Mouse (Mus musculus) left cerebral cortex, adult 2 months (tissue): ENCODE data around the gene Matk. TPM values are rescaled to one million over a fixed set of nuclear protein-coding genes. Genes with fewer than 3 reads are reported as not detected.
"Not testable (repeated sequence)": the region's sequence is repeated elsewhere in the genome, so short reads cannot be mapped to it uniquely, and the experiment has no call there.

Experiments used
- DNase-seq, 2 experiments: peaks; one replicate each; pipeline ENCODE4 v3.0.0; 2021 to 2022; ENCODE audit warnings: low spot score in 2 of 2, mixed read lengths in 1 of 2; ENCODE audit errors: extremely low spot score in 1 of 2
- H3K27ac ChIP-seq: fragments of 200-600 bp; 2 replicates; pipeline ENCODE4 v1.8.1; 2022
- H3K4me3 ChIP-seq: fragments of 200-600 bp; 2 replicates; pipeline ENCODE4 v1.8.1; 2022
- CTCF ChIP-seq: fragments of 200-600 bp; IDR thresholded peaks from 2 replicates; pipeline ENCODE4 v1.8.1; 2022; ENCODE audit warnings: antibody characterized with exemption, mild to moderate bottlenecking, moderate library complexity
- intact Hi-C: fragments of 180-260 bp; cut with DNase I; formaldehyde crosslinking; loops from one replicate; pipeline ENCODE4 v1.15.1; 2025
- long read RNA-seq, 2 experiments: library from polyadenylated mRNA; stranded (forward); transcript quantifications; one replicate each; pipeline ENCODE4 v2.0.0; 2021; ENCODE audit warnings: borderline mapping rate in 2 of 2
- total RNA-seq, 2 experiments: library from RNA; stranded (reverse); gene quantifications; 2 replicates each; pipeline ENCODE4 v1.2.3; 2021

The Matk gene
- total RNA-seq, result 100 to 1,000 TPM; 212 to 221 TPM
- long read RNA-seq, experiment 1, transcript Matk-205 (13 exons, 1,841 nt), result minor isoform, 24 of 297 reads
- long read RNA-seq, experiment 1, transcript Matk-210 (9 exons, 2,983 nt), result minor isoform, 8 of 297 reads
- long read RNA-seq, experiment 1, transcript Matk-209 (6 exons, 860 nt), result minor isoform, 9 of 297 reads
- long read RNA-seq, experiment 1, transcript Matk-201 (13 exons, 2,228 nt), result major isoform, 90 of 297 reads
- long read RNA-seq, experiment 1, partial matches to known transcripts, result 24 of 297 reads
- long read RNA-seq, experiment 1, other reads (novel, unspliced or antisense), result 135 of 297 reads
- long read RNA-seq, experiment 2, transcript Matk-210 (9 exons, 2,983 nt), result minor isoform, 7 of 262 reads
- long read RNA-seq, experiment 2, transcript Matk-205 (13 exons, 1,841 nt), result minor isoform, 14 of 262 reads
- long read RNA-seq, experiment 2, transcript Matk-209 (6 exons, 860 nt), result minor isoform, 5 of 262 reads
- long read RNA-seq, experiment 2, transcript Matk-201 (13 exons, 2,228 nt), result major isoform, 80 of 262 reads
- long read RNA-seq, experiment 2, partial matches to known transcripts, result 19 of 262 reads
- long read RNA-seq, experiment 2, other reads (novel, unspliced or antisense), result 131 of 262 reads

- H3K27ac ChIP-seq, result peak within 1 kb of the TSS; percentile 100
- DNase-seq, result peak; percentile 89 to 92
- peak; percentile 28 for TF ChIP-seq CTCF
- intact Hi-C loops, result loop anchor here (2.0 kb wide), 1 partner anchor 22 kb away; the partner anchor contains the start of gene Atcay
- H3K4me3 ChIP-seq, result peak within 1 kb of the TSS; percentile 53
Observed at GRCm38 (mm10) chr10:81252424-81253419, at the start of gene Matk. Matk (plus strand) TSS chr10:81252935.

GRCm38 (mm10) chr10:81202978-81203720 lies 49.6 kb upstream of the Matk start:
- DNase-seq, result no peak
- no peak for TF ChIP-seq CTCF
- Histone ChIP-seq H3K4me3 (no peak overlapping the region), H3K27ac (no peak overlapping the region)
- intact Hi-C loops, result no loop called here

- DNase-seq, result no peak
- TF ChIP-seq CTCF, result no peak
Observed at GRCm38 (mm10) chr10:81204137-81204536, 48.6 kb upstream of the Matk start.

GRCm38 (mm10) chr10:81210154-81210553 lies 42.6 kb upstream of the Matk start:
- TF ChIP-seq CTCF, result peak; percentile 52
- intact Hi-C loops, result no loop called here
- DNase-seq, result no peak
- Histone ChIP-seq H3K27ac (no peak overlapping the region), H3K4me3 (no peak overlapping the region)

More at GRCm38 (mm10) chr10:81204137-81204536, 48.6 kb upstream of the Matk start:
- H3K4me3 ChIP-seq, result no peak overlapping the region
- intact Hi-C loops, result no loop called here
- H3K27ac ChIP-seq, result no peak overlapping the region

GRCm38 (mm10) chr10:81216260-81216659 lies 36.5 kb upstream of the Matk start:
- Histone ChIP-seq H3K27ac (no peak overlapping the region), H3K4me3 (no peak overlapping the region)
- TF ChIP-seq CTCF, result no peak
- DNase-seq, result no peak
- intact Hi-C loops, result loop anchor here (2.0 kb wide), 1 partner anchor 17 kb away; no protein-coding TSS in a partner anchor

GRCm38 (mm10) chr10:81216810-81217209 lies 35.9 kb upstream of the Matk start:
- DNase-seq, result no peak
- intact Hi-C loops, result loop anchor here (2.0 kb wide), 1 partner anchor 18 kb away; no protein-coding TSS in a partner anchor
- Histone ChIP-seq H3K4me3 (no peak overlapping the region), H3K27ac (no peak overlapping the region)
- no peak for TF ChIP-seq CTCF

- DNase-seq, H3K27ac ChIP-seq, H3K4me3 ChIP-seq: not testable (repeated sequence)
- peak; percentile 63 for TF ChIP-seq CTCF
- intact Hi-C loops, result loop anchor here (2.0 kb wide), 1 partner anchor 18 kb away; no protein-coding TSS in a partner anchor
Observed at GRCm38 (mm10) chr10:81217267-81217666, 35.5 kb upstream of the Matk start.

GRCm38 (mm10) chr10:81217964-81218363 lies 34.8 kb upstream of the Matk start:
- H3K27ac ChIP-seq, result no peak overlapping the region
- TF ChIP-seq CTCF, result peak; percentile 90
- H3K4me3 ChIP-seq, result no peak overlapping the region
- DNase-seq, result peak in 1 of 2 experiments; percentile 61
- intact Hi-C loops, result loop anchor here (2.0 kb wide), 1 partner anchor 19 kb away; no protein-coding TSS in a partner anchor

GRCm38 (mm10) chr10:81221402-81222015 lies 31.2 kb upstream of the Matk start:
- Histone ChIP-seq H3K4me3 (no peak overlapping the region), H3K27ac (no peak overlapping the region)
- no peak for DNase-seq
- intact Hi-C loops, result no loop called here
- no peak for TF ChIP-seq CTCF

GRCm38 (mm10) chr10:81223731-81224130 lies 29.0 kb upstream of the Matk start:
- DNase-seq, H3K4me3 ChIP-seq, H3K27ac ChIP-seq, intact Hi-C loops: not testable (repeated sequence)
